Mouse (Mus musculus): ENCODE results near the gene Eid2b. TPM values are rescaled to one million over a fixed set of nuclear protein-coding genes. Genes with fewer than 3 reads are reported as not detected.

Gene Eid2b
- polyA plus RNA-seq (2017; shearing (Covaris generic)) = 2.3 TPM

GRCm38 (mm10) chr7:28277615-28278278 is at the start of gene Eid2b:
Gene Eid2b (plus strand): TSS chr7:28277739.

DNA sequence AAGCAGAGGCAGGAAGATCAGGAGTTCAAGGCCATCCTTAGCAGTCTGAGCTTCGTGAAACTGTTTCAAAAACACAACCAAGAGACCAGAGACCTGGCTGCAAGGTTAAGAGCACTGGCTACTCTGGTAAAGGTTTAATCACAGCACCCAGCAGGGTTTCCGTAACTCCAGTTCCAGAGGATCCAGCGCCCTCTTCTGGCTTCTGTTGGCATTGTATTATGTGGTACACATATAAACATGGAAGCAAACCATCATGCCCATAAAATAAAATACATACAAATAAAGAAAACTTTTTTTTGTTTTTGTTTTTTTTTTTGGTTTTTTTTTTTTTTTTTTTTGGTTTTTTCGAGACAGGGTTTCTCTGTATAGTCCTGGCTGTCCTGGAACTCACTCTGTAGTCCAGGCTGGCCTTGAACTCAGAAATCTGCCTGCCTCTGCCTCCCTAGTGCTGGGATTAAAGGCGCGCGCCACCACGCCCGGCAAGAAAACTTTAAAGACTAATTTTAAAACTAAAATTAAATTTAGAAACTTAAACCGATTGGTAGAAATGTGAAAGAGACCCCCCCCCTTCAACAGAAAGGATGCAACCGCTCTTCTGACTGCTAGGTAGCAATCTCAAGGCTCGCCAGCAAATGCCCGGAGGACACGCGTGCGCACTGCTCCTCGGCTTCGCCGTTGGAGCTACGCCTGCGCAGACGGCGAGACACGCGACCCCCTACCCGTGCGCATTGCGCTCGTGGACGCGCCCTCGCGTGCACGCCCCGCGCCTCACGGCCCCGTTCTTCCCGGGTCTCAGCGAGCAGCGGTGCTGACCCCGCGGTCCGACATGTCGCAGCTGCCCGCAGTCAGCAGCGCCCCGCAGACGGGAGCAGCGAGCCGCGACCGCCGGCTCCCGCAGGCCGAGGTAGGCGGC is 10.2 kb upstream of the Eid2b start, which contains the start of gene Eid2:
Gene Eid2, plus strand, starts transcription at position 753 of the 913 bp plus-strand sequence.

GRCm38 (mm10) chr7:28290638-28291590 is 13.4 kb downstream of the Eid2b start, which contains the start of gene Selenov:
Gene Selenov (minus strand): TSS chr7:28291186.

GRCm38 (mm10) chr7:28301616-28302433 is 24.3 kb downstream of the Eid2b start, which contains the start of gene Dll3:
Gene Dll3 (minus strand): TSS chr7:28302238.

GRCm38 (mm10) chr7:28311926-28312543 is 34.5 kb downstream of the Eid2b start, which contains the start of gene Timm50:
Gene Timm50 (minus strand): TSS chr7:28312072.

Other genes with a start within 250 kb of the Eid2b start
- gene Psmc4, start 227.6 kb upstream of the Eid2b start, polyA plus RNA-seq (2017; shearing (Covaris generic)) = 229 TPM
- gene Fcgbp, start 206.5 kb upstream of the Eid2b start, polyA plus RNA-seq (2017; shearing (Covaris generic)) = not detected
- 0.06 TPM for gene 9530053A07Rik, start 148.3 kb upstream of the Eid2b start, polyA plus RNA-seq (2017; shearing (Covaris generic))
- 207 TPM for gene Fbl, start 108.0 kb upstream of the Eid2b start, polyA plus RNA-seq (2017; shearing (Covaris generic))
- gene Dyrk1b, start 98.3 kb upstream of the Eid2b start, polyA plus RNA-seq (2017; shearing (Covaris generic)) = 8.9 TPM
- gene Eid2, start 9.9 kb upstream of the Eid2b start, polyA plus RNA-seq (2017; shearing (Covaris generic)) = 0.56 TPM
- gene Selenov, start 13.4 kb downstream of the Eid2b start, polyA plus RNA-seq (2017; shearing (Covaris generic)) = not detected
- not detected for gene Dll3, start 24.5 kb downstream of the Eid2b start, polyA plus RNA-seq (2017; shearing (Covaris generic))
- gene Timm50, start 34.3 kb downstream of the Eid2b start, polyA plus RNA-seq (2017; shearing (Covaris generic)) = 64.4 TPM
- 240 TPM for gene Supt5, start 61.0 kb downstream of the Eid2b start, polyA plus RNA-seq (2017; shearing (Covaris generic))
- gene Rps16, start 72.9 kb downstream of the Eid2b start, polyA plus RNA-seq (2017; shearing (Covaris generic)) = 722 TPM
- gene Plekhg2, start 94.9 kb downstream of the Eid2b start, polyA plus RNA-seq (2017; shearing (Covaris generic)) = 93.4 TPM
- gene Zfp36, start 102.5 kb downstream of the Eid2b start, polyA plus RNA-seq (2017; shearing (Covaris generic)) = 224 TPM
- 27.9 TPM for gene Med29, start 115.0 kb downstream of the Eid2b start, polyA plus RNA-seq (2017; shearing (Covaris generic))
- 118 TPM for gene Paf1, start 115.2 kb downstream of the Eid2b start, polyA plus RNA-seq (2017; shearing (Covaris generic))
- 393 TPM for gene Gmfg, start 159.7 kb downstream of the Eid2b start, polyA plus RNA-seq (2017; shearing (Covaris generic))
- gene Lrfn1, start 174.2 kb downstream of the Eid2b start, polyA plus RNA-seq (2017; shearing (Covaris generic)) = 0.18 TPM
- not detected for gene Ifnl2, start 232.7 kb downstream of the Eid2b start, polyA plus RNA-seq (2017; shearing (Covaris generic))
- not detected for gene Ifnl3, start 245.1 kb downstream of the Eid2b start, polyA plus RNA-seq (2017; shearing (Covaris generic))